Mouse (Mus musculus) ovary, adult 18-20 months (tissue): ENCODE data around the gene Pdzd7.

ENCODE experiments used
- DNase-seq: peaks from one replicate; pipeline ENCODE4 v3.0.0; 2022; ENCODE audit warnings: low spot score, mixed read lengths

Gene Pdzd7

GRCm38 (mm10) chr19:45045651-45046050 lies at the start of gene Pdzd7:
Gene Pdzd7, minus strand, starts transcription at chr19:45045717.
- DNase-seq, result no peak

GRCm38 (mm10) chr19:45081841-45082550 lies 36.5 kb upstream of the Pdzd7 start:
- no peak for DNase-seq

- no peak for DNase-seq
These were observed 35.8 kb upstream of the Pdzd7 start for GRCm38 (mm10) chr19:45081279-45081678.

- no peak for DNase-seq
These were observed 35.2 kb upstream of the Pdzd7 start for GRCm38 (mm10) chr19:45080711-45081110.

- peak; percentile 85 for DNase-seq
These were observed 34.4 kb upstream of the Pdzd7 start for GRCm38 (mm10) chr19:45079769-45080515.

GRCm38 (mm10) chr19:45078971-45079764 lies 33.7 kb upstream of the Pdzd7 start:
- DNase-seq, result no peak

- DNase-seq, result no peak
These were observed 32.5 kb upstream of the Pdzd7 start for GRCm38 (mm10) chr19:45077742-45078645.

GRCm38 (mm10) chr19:45076586-45077510 lies 31.3 kb upstream of the Pdzd7 start:
- DNase-seq, result no peak

GRCm38 (mm10) chr19:45076036-45076575 lies 30.6 kb upstream of the Pdzd7 start:
- no peak for DNase-seq

- DNase-seq, result no peak
These were observed 30.0 kb upstream of the Pdzd7 start for GRCm38 (mm10) chr19:45075323-45076035.

- DNase-seq, result peak; percentile 92
These were observed 29.2 kb upstream of the Pdzd7 start, which contains the start of gene Kazald1 for GRCm38 (mm10) chr19:45074580-45075322. Gene Kazald1, plus strand, starts transcription at chr19:45075241.

- peak; percentile 70 for DNase-seq
These were observed 28.5 kb upstream of the Pdzd7 start for GRCm38 (mm10) chr19:45073871-45074542.

- DNase-seq, result no peak
These were observed 22.4 kb upstream of the Pdzd7 start for GRCm38 (mm10) chr19:45067758-45068510.

GRCm38 (mm10) chr19:45067170-45067569 lies 21.7 kb upstream of the Pdzd7 start:
- DNase-seq, result no peak

GRCm38 (mm10) chr19:45065226-45065625 lies 19.7 kb upstream of the Pdzd7 start:
- DNase-seq, result no peak

GRCm38 (mm10) chr19:45063565-45064292 lies 18.2 kb upstream of the Pdzd7 start:
- no peak for DNase-seq

- DNase-seq, result no peak
These were observed 13.3 kb upstream of the Pdzd7 start for GRCm38 (mm10) chr19:45058841-45059240.
